Mouse (Mus musculus) CH12.LX (cell line): ENCODE measurements around the gene Hyal5.
A peak's percentile ranks its signal among the peaks of the same experiment; 100 is the strongest.

Experiments used
- BHLHE40 ChIP-seq: IDR thresholded peaks from 2 replicates; pipeline ENCODE4 v1.6.1; 2011; ENCODE audit warnings: mild to moderate bottlenecking, low read depth, low read length, improper control_type of control experiment
- CHD1 ChIP-seq: IDR thresholded peaks from 2 replicates; pipeline ENCODE4 v1.6.1; 2012; ENCODE audit warnings: low read depth, low read length, improper control_type of control experiment, inconsistent platforms
- CHD2 ChIP-seq: IDR thresholded peaks from 2 replicates; pipeline ENCODE4 v1.6.1; 2011; ENCODE audit warnings: low read length, improper control_type of control experiment
- CTCF ChIP-seq, 2 experiments: IDR thresholded peaks in 1 of 2; conservative IDR thresholded peaks in 1 of 2; 2 replicates each; pipeline ENCODE4 v1.5.1; 2011 to 2012; ENCODE audit warnings: low read depth in 2 of 2, low read length in 2 of 2, improper control_type of control experiment in 1 of 2, inconsistent platforms in 1 of 2, mild to moderate bottlenecking in 1 of 2, moderate library complexity in 1 of 2
- E2F4 ChIP-seq: IDR thresholded peaks from 2 replicates; pipeline ENCODE4 v1.6.1; 2011; ENCODE audit warnings: low read depth, low read length, improper control_type of control experiment; ENCODE audit not compliant: insufficient replicate concordance
- EP300 ChIP-seq: IDR thresholded peaks from 2 replicates; pipeline ENCODE4 v1.6.1; 2011; ENCODE audit warnings: low read length, improper control_type of control experiment
- JUND ChIP-seq: conservative IDR thresholded peaks from 2 replicates; pipeline ENCODE4 v1.6.1; 2011; ENCODE audit warnings: low read depth, low read length, improper control_type of control experiment
- KAT2A ChIP-seq: IDR thresholded peaks from 2 replicates; pipeline ENCODE4 v1.6.1; 2012; ENCODE audit warnings: low read length, improper control_type of control experiment, inconsistent platforms; ENCODE audit not compliant: insufficient replicate concordance
- MAFK ChIP-seq: IDR thresholded peaks from 2 replicates; pipeline ENCODE4 v1.6.1; 2011; ENCODE audit warnings: low read length, improper control_type of control experiment; ENCODE audit not compliant: insufficient replicate concordance
- MAX ChIP-seq: IDR thresholded peaks from 2 replicates; pipeline ENCODE4 v1.6.1; 2011; ENCODE audit warnings: low read length, improper control_type of control experiment
- NELFE ChIP-seq: IDR thresholded peaks from 2 replicates; pipeline ENCODE4 v1.6.1; 2011; ENCODE audit warnings: low read depth, low read length, improper control_type of control experiment
- POLR2A ChIP-seq: IDR thresholded peaks from 2 replicates; pipeline ENCODE4 v1.6.1; 2011; ENCODE audit warnings: low read depth, mild to moderate bottlenecking, improper control_type of control experiment, low read length
- ZNF384 ChIP-seq: IDR thresholded peaks from 2 replicates; pipeline ENCODE4 v1.6.1; 2012; ENCODE audit warnings: low read depth, low read length, improper control_type of control experiment, inconsistent platforms

- TF ChIP-seq EP300: no peak
- TF ChIP-seq MAFK: no peak
- no peak for TF ChIP-seq E2F4
- peak; percentile 21 to 67; a peak in 3 of 4 replicates for TF ChIP-seq CTCF (conservative IDR thresholded peaks at IDR 0.05 in 1 of 2, IDR thresholded peaks at IDR 0.05 in 1 of 2; ENCODE audit: low read depth in 2 of 2, low read length in 2 of 2)
- TF ChIP-seq MAX: no peak
- no peak for TF ChIP-seq CHD2
- no peak for TF ChIP-seq ZNF384
- no peak for TF ChIP-seq KAT2A
- TF ChIP-seq JUND: no peak
- TF ChIP-seq POLR2A: no peak
- no peak for TF ChIP-seq BHLHE40
- no peak for TF ChIP-seq NELFE
- no peak for TF ChIP-seq CHD1
These were observed 35.7 kb upstream of the Hyal5 start for GRCm38 (mm10) chr6:24822070-24822469.
